Mouse (Mus musculus) c-Kit-positive CD71-negative TER-119-negative erythroid progenitor cells, embryonic 14.5 days (primary cell): ENCODE measurements around the gene Smim14.

Experiments
- DNase-seq: peaks from one replicate; pipeline ENCODE4 v3.0.0-alpha.2; 2013; ENCODE audit warnings: low read depth

The Smim14 gene

GRCm38 (mm10) chr5:65459454-65459853, 77.5 kb downstream of the Smim14 start:
- DNase-seq = no peak

GRCm38 (mm10) chr5:65457846-65458245, 79.1 kb downstream of the Smim14 start:
- no peak for DNase-seq

- DNase-seq = no peak
These were observed 79.7 kb downstream of the Smim14 start for GRCm38 (mm10) chr5:65457086-65457827.

GRCm38 (mm10) chr5:65454771-65455170, 82.2 kb downstream of the Smim14 start:
- no peak for DNase-seq

- no peak for DNase-seq
These were observed 88.0 kb downstream of the Smim14 start for GRCm38 (mm10) chr5:65448941-65449340.

- no peak for DNase-seq
These were observed 89.2 kb downstream of the Smim14 start for GRCm38 (mm10) chr5:65447826-65448225.

GRCm38 (mm10) chr5:65446756-65447155, 90.2 kb downstream of the Smim14 start:
- no peak for DNase-seq

- DNase-seq = no peak
These were observed 92.0 kb downstream of the Smim14 start for GRCm38 (mm10) chr5:65444981-65445380.

- no peak for DNase-seq
These were observed 98.9 kb downstream of the Smim14 start for GRCm38 (mm10) chr5:65438041-65438440.

GRCm38 (mm10) chr5:65435806-65436561, 101.0 kb downstream of the Smim14 start, which contains the start of gene Ugdh:
Gene Ugdh, minus strand, starts transcription at chr5:65435949.
- DNase-seq = peak; percentile 96

- DNase-seq = no peak
These were observed 101.6 kb downstream of the Smim14 start for GRCm38 (mm10) chr5:65435363-65435805.

- no peak for DNase-seq
These were observed 102.3 kb downstream of the Smim14 start for GRCm38 (mm10) chr5:65434471-65435362.

- DNase-seq = no peak
These were observed 107.5 kb downstream of the Smim14 start for GRCm38 (mm10) chr5:65429441-65429840.

GRCm38 (mm10) chr5:65428321-65428720, 108.7 kb downstream of the Smim14 start:
- DNase-seq = no peak

GRCm38 (mm10) chr5:65425251-65425650, 111.7 kb downstream of the Smim14 start:
- DNase-seq = no peak

GRCm38 (mm10) chr5:65424215-65424614, 112.8 kb downstream of the Smim14 start:
- DNase-seq = no peak

- no peak for DNase-seq
These were observed 114.2 kb downstream of the Smim14 start for GRCm38 (mm10) chr5:65422803-65423202.

GRCm38 (mm10) chr5:65420822-65421221, 116.2 kb downstream of the Smim14 start:
- no peak for DNase-seq

- no peak for DNase-seq
These were observed 117.8 kb downstream of the Smim14 start for GRCm38 (mm10) chr5:65419136-65419535.

- no peak for DNase-seq
These were observed 121.1 kb downstream of the Smim14 start for GRCm38 (mm10) chr5:65415653-65416458.

GRCm38 (mm10) chr5:65407989-65408388, 129.0 kb downstream of the Smim14 start:
- no peak for DNase-seq
